Mouse (Mus musculus): ENCODE results near the gene Tmcc3. TPM values are rescaled to one million over a fixed set of nuclear protein-coding genes. Genes with fewer than 3 reads are reported as not detected.

Tmcc3 gene
- total RNA-seq, 2 experiments from 2014 or later, result 18.3 to 18.8 TPM

- no peak for DNase-seq
These were observed 59.5 kb downstream of the Tmcc3 start for GRCm38 (mm10) chr10:94371293-94371692.

GRCm38 (mm10) chr10:94376941-94377340 is 65.2 kb downstream of the Tmcc3 start:
- DNase-seq, result no peak

GRCm38 (mm10) chr10:94377844-94378243 is 66.1 kb downstream of the Tmcc3 start:
- DNase-seq, result no peak

DNA sequence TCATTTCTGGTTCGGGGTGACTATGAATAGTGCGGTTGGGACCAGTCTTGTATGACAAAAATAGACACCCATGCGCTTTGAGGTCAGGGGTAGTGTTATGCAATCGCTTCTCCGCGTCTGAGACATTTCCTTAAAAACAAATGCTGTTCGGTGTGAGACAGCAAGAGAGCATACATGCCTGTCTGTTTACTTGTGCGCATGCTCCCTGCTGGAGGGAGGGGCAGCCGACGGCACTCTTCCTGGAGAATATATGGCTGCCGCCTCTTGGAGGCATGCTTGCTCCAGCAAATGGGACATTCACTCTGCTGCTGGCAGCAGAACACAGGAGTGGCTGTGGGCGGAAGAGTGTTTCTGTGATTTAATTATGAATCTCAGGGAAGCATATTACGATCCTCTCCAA is 66.6 kb downstream of the Tmcc3 start:
- peak; percentile 62 for DNase-seq

DNA sequence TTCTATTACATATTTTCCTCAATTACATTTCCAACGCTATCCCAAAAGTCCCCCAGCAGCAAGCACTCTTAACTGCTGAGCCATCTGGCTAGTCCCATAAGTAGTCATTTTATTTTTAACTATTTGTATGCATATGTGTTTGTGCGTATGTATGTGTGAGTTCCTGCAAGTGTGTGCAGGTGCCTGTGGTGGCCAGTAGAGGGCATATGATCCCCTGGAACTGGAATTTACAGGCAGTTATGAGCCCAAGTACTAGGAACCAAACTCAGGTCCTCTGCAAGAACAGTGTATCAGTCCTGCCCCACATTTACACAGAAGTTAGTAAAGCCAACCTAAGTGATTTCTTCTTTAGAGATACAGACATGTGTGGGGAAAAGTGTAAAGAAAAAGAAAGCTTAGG is 68.3 kb downstream of the Tmcc3 start:
- DNase-seq, result no peak

DNA sequence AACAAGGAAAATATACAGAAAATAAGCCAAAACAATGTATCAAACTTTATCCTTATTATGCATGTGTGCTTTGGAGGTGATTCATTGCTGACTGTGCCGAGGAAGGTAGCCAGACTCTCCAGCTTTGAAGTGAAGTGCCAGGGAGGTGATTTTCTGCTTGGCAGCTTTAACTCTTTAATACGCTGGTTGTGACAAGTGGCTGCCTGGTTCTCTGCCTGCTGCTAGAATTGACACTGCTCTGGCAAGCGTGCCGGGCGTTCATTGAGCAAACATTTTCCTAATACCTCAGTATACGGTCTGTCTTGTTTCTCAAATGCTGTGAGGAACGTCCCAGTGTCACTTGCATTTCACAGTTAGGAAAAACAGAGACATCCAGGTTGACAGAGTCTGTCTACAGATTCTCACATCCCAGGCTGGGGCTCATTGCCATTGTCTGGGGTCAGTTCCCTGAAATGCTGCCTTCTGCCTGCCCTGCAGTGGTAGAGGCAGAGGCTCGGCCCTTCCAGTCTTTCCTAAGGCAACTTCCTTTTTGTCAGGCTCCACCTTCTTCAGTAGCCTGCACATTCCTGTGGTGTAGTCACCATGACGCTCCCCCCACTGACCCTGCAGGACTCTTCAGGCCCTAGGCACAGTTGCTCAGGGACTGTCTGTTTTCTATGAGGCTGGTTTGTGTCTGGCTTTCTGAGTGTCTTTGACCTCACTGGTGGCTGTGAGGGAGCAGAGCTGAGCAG is 69.1 kb downstream of the Tmcc3 start:
- no peak for DNase-seq

- DNase-seq, result no peak
These were observed 69.6 kb downstream of the Tmcc3 start for GRCm38 (mm10) chr10:94381393-94381740.

- no peak for DNase-seq
These were observed 70.9 kb downstream of the Tmcc3 start for GRCm38 (mm10) chr10:94382618-94383017.

GRCm38 (mm10) chr10:94383565-94383964 is 71.8 kb downstream of the Tmcc3 start:
- no peak for DNase-seq

DNA sequence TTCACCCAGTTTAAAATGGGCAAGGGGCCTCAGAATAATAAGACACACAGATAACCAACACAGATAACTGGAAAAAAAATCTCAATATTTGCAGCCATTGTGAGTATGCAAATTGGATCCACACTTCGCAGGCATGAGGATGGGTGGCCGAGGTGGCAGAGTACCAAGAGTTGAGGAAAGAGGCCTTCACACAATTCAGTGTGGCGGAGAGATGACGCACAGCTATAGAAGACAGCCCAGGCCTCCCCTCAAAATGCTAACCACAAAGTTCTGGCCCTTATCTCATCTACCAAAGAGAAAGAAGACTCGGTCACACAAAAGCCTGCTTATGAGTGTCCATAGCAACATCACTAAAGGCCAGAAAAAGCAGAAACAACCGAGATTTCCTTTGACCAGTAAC is 77.5 kb downstream of the Tmcc3 start:
- DNase-seq, result no peak

- DNase-seq, result no peak
These were observed 79.3 kb downstream of the Tmcc3 start for GRCm38 (mm10) chr10:94391049-94391448.

GRCm38 (mm10) chr10:94394286-94394685 is 82.5 kb downstream of the Tmcc3 start:
- no peak for DNase-seq

DNA sequence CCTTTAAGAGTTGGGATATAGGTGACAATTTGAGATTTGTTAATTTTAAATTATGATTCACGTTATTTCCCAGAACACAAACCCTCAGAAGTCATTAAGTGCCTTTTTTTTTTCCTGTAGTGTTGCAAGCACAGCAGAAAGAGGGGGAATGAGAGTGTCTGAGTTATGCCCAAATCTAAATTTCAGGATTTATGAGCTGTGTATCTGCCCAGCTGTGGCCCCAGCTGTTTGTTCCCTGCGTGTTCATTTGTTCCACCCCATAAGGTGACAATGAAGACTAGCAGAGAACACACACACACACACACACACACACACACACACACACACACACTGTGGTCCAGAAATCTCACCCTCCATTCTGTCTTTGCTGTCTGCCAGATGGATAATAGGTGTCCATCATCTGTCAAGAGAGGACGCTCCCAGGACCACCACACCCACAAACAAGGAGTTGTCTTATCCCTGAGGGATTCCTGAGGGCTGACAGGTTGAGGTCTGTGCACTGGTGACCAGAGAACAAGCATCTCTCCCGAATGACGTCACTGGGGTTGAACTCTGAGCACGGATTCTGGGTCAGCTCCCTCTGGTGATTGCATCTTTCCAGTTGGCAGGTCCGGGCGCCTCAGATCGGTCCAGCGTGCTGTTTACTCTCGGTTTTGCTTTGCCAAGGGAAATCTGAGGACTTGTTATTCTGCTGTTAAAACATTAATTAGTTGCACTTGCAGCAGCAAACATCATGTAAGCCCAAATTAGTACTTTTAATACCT is 86.3 kb downstream of the Tmcc3 start:
- peak; percentile 64 for DNase-seq

GRCm38 (mm10) chr10:94400895-94401294 is 89.1 kb downstream of the Tmcc3 start:
- no peak for DNase-seq

GRCm38 (mm10) chr10:94405456-94405855 is 93.7 kb downstream of the Tmcc3 start:
- DNase-seq, result no peak

DNA sequence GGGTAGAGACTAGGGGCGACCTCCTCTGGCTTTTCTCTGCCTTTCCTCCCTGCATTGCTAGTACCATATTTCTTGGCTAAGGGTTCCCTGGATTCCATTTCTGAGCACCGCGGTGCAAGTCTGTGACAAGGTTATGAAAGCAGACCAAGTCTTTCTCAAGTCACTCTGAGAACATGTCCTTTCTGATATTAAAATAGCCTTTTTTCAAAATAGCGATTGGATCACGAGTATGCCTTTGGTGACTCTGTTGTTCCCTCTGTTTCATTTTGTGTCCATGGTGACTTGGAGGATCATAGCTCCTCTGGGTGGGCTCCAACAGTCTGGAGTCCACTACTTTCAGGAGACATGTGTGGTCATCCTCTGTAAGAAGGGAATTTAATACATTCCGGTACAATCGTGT is 95.1 kb downstream of the Tmcc3 start:
- no peak for DNase-seq

GRCm38 (mm10) chr10:94408356-94409146 is 96.8 kb downstream of the Tmcc3 start:
- DNase-seq, result peak; percentile 63

DNA sequence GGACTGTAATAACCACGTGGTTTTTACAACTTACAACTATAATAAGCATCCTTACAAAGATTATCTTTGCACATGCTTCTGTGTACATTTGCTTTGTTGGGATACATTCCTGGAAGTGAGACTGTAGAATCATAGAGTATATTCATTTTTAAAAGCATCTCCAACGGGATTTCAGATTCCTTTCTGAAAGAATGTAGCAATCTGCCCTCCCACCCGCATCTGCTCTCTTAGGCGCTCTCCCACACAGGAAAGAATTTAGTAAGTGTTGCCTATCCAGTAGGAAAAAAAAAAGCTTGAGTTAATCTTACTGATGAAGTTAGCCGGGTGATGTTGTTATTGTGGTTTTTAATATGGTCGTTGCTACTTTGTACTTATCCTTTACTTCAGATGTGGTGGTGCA is 97.9 kb downstream of the Tmcc3 start:
- DNase-seq, result no peak

DNA sequence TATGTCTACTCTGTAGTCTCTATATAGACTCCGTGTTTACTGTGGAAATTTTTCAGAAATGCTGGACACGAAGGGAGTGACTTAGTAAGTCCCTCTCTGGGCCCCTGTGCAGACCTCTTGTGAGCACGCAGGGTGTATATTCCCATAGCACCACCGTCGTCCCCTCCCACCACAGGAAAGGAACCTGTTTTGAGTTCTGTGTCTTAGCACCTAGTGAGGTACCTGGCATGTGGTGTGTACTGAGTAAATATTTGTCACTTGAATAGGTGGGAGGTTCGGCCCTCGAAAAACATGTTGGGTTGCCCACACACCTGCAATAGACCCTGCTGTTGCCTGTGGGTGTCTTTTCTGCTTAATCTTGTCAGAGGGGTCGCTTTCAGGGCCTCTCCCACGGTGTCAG is 99.8 kb downstream of the Tmcc3 start:
- no peak for DNase-seq

- DNase-seq, result no peak
These were observed 102.3 kb downstream of the Tmcc3 start for GRCm38 (mm10) chr10:94413770-94414651.

DNA sequence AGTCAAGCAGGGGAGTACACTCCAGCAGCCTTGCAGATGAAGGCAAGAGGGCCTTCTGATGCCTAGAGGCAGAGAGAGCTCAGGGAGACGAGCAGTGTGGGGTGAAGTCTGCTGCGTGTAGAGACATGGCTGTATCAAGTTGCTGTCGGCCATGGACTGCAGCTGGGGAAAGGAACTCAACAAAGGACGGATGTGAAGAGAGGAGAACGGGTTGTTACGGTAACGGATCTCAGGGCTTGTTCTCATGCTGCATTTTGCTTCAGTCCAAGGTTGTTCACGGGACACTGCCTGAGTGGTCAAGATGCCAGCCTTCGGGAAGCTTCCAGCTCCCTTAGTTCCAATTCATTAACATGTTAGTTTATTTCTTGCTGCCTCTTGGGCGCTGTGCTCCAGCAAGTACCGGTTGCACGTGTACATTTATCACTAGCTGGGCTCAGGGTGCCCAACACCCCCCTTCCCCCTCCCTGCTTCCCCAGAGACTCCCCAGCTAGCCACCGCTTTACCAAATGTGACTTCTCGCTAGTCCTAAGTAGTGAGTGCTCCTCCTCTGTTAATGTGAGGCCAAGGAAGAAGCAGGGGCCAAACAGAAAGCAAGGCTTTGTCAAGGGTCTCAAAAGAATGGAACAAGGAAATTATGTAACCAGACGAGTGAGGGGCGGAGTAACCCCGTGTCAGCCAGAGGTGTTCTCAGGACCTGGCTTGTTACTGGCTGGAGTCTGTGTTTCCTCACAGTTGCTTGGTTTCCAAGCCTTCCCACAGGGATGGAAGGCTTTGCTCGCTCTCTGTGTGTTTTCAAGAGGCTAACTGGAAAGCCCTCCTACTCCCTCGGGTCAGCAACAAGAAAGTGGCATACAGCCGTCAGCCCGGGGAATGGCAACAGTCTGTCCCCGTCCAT is 104.4 kb downstream of the Tmcc3 start:
- DNase-seq, result no peak

All from gastrocnemius, postnatal 25 days (tissue).